Mouse (Mus musculus) forebrain, embryonic 13.5 days (tissue): ENCODE measurements around the gene Cep112. TPM values are rescaled to one million over a fixed set of nuclear protein-coding genes. Genes with fewer than 3 reads are reported as not detected.

Experiments used
- ATAC-seq: fragments of 200-750 bp; cut with Nextera tagmentation; 2 replicates; pipeline ENCODE4 v1.8.0; 2017
- H3K27ac ChIP-seq: fragments of 300-500 bp; sonication (generic); 2 replicates; pipeline ENCODE4 v1.5.1; 2015; ENCODE audit warnings: inconsistent platforms, mild to moderate bottlenecking, moderate library complexity
- H3K27me3 ChIP-seq: fragments of 300-500 bp; sonication (generic); 2 replicates; pipeline ENCODE4 v1.6.1; 2015; ENCODE audit warnings: mild to moderate bottlenecking, inconsistent platforms
- H3K36me3 ChIP-seq: fragments of 300-500 bp; sonication (generic); 2 replicates; pipeline ENCODE4 v1.6.1; 2015; ENCODE audit warnings: mild to moderate bottlenecking, inconsistent platforms; ENCODE audit not compliant: poor library complexity, severe bottlenecking
- H3K4me1 ChIP-seq: fragments of 300-500 bp; sonication (generic); 2 replicates; pipeline ENCODE4 v1.6.1; 2015; ENCODE audit warnings: inconsistent platforms
- H3K4me2 ChIP-seq: fragments of 300-500 bp; sonication (generic); 2 replicates; pipeline ENCODE4 v1.6.1; 2015; ENCODE audit warnings: inconsistent platforms, mild to moderate bottlenecking, moderate library complexity
- H3K4me3 ChIP-seq: fragments of 300-500 bp; sonication (generic); 2 replicates; pipeline ENCODE4 v1.5.1; 2015; ENCODE audit warnings: mild to moderate bottlenecking, inconsistent platforms
- H3K9ac ChIP-seq: fragments of 300-500 bp; sonication (generic); 2 replicates; pipeline ENCODE4 v1.6.1; 2015; ENCODE audit warnings: mild to moderate bottlenecking, inconsistent platforms
- H3K9me3 ChIP-seq: fragments of 300-500 bp; sonication (generic); replicated peaks from 2 replicates; pipeline ENCODE4 v1.6.1; 2016; ENCODE audit warnings: inconsistent platforms
- WGBS: fragments of 180-500 bp; shearing (Covaris S2); methylation state at CpG from one replicate; pipeline ENCODE4 v1.1.7; 2015; 5-methylcytosine and 5-hydroxymethylcytosine counted together
- polyA plus RNA-seq: library from polyadenylated mRNA; unstranded; fragments of >200 nt; fragmentation: Nextera tagmentation; extraction: Ambion mirVana; gene quantifications from 2 replicates; pipeline ENCODE4 v1.2.1, GENCODE M21; 2015

Cep112 gene
- polyA plus RNA-seq, 1 experiment from 2014 or later = 19.7 TPM

DNA sequence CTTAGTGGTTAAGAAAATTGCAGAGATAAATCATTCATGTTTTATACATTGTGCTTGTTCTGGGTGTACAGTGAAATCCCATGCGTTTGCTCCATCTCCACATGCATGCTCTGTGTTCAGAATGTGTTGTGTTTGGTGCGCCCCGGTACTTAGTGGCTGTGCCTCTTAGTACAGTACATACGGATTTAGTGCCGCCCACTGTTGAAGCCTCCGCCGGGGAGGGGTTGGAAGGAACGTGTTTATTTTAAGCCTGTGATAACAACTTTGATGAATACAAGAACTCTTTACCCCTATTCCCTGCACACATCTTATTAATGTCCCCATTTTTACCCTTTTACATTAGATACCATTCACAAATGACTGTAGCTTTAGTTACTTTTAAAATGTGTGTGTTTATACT is 39.1 kb downstream of the Cep112 start:
- WGBS = 89% methylated on average over 8 of the region's 8 CpGs
- Histone ChIP-seq H3K9ac (no peak overlapping the region), H3K36me3 (no peaks in the 10 kb centered on the region), H3K27ac (no peak overlapping the region), H3K4me1 (no peaks in the 10 kb centered on the region), H3K9me3 (no peaks in the 10 kb centered on the region), H3K4me3 (no peak overlapping the region), H3K27me3 (no peaks in the 10 kb centered on the region), H3K4me2 (no peak overlapping the region)
- ATAC-seq = no peak

- H3K36me3 ChIP-seq = no peaks in the 10 kb centered on the region
- no peak for ATAC-seq
- H3K9ac ChIP-seq = no peak overlapping the region
- no peaks in the 10 kb centered on the region for H3K27me3 ChIP-seq
- WGBS = 80% methylated on average over 4 of the region's 4 CpGs
- no peaks in the 10 kb centered on the region for H3K9me3 ChIP-seq
- no peak overlapping the region for H3K4me2 ChIP-seq
- no peak overlapping the region for H3K27ac ChIP-seq
- H3K4me1 ChIP-seq = no peaks in the 10 kb centered on the region
- H3K4me3 ChIP-seq = no peak overlapping the region
These were observed 39.8 kb downstream of the Cep112 start for GRCm38 (mm10) chr11:108464715-108465301.

- no peak overlapping the region for H3K4me2 ChIP-seq
- ATAC-seq = no peak
- no peak overlapping the region for H3K27ac ChIP-seq
- WGBS = 89% methylated on average over 7 of the region's 7 CpGs
- H3K36me3 ChIP-seq = peaks cover 6% of the 10 kb centered on the region; the same call in 1 of the 2 replicates
- H3K4me3 ChIP-seq = no peak overlapping the region
- no peaks in the 10 kb centered on the region for H3K27me3 ChIP-seq
- no peak overlapping the region for H3K9ac ChIP-seq
- no peaks in the 10 kb centered on the region for H3K9me3 ChIP-seq
- H3K4me1 ChIP-seq = no peaks in the 10 kb centered on the region
These were observed 50.7 kb downstream of the Cep112 start for GRCm38 (mm10) chr11:108475738-108476137.

GRCm38 (mm10) chr11:108476226-108476625 is 51.2 kb downstream of the Cep112 start:
- ATAC-seq = no peak
- H3K4me1 ChIP-seq = no peaks in the 10 kb centered on the region
- WGBS = 86% methylated on average over 1 of the region's 1 CpGs

DNA sequence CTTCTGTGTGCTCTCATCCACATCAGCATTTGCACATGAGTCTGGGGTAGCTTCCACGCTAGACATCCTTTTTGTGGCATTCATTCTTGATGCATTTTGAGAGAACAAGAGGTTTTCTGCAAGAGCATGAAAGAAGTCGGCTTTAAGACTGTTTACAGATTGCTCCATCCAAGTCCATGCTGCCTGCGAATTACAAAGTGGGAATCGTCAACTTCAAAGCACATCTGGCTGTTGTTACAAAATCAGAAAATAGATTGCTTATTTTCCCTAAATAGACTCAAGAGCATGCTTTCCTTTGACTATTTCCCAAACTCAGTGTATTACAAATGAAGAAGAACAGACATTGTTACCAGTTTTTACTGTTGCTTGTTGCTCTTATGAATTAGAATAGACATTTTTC is 59.0 kb downstream of the Cep112 start:
- ATAC-seq = no peak
- H3K27me3 ChIP-seq = no peaks in the 10 kb centered on the region
- H3K27ac ChIP-seq = no peak overlapping the region
- H3K4me3 ChIP-seq = no peak overlapping the region
- no peaks in the 10 kb centered on the region for H3K36me3 ChIP-seq
- WGBS = 76% methylated on average over 4 of the region's 4 CpGs
- H3K9ac ChIP-seq = no peak overlapping the region
- no peaks in the 10 kb centered on the region for H3K4me1 ChIP-seq
- H3K9me3 ChIP-seq = no peaks in the 10 kb centered on the region
- H3K4me2 ChIP-seq = no peak overlapping the region

More at GRCm38 (mm10) chr11:108476226-108476625, 51.2 kb downstream of the Cep112 start:
- no peak overlapping the region for H3K9ac ChIP-seq
- H3K27me3 ChIP-seq = no peaks in the 10 kb centered on the region
- no peaks in the 10 kb centered on the region for H3K9me3 ChIP-seq
- H3K27ac ChIP-seq = no peak overlapping the region
- no peak overlapping the region for H3K4me2 ChIP-seq
- no peak overlapping the region for H3K4me3 ChIP-seq
- peaks cover 6% of the 10 kb centered on the region; the same call in 1 of the 2 replicates for H3K36me3 ChIP-seq

DNA sequence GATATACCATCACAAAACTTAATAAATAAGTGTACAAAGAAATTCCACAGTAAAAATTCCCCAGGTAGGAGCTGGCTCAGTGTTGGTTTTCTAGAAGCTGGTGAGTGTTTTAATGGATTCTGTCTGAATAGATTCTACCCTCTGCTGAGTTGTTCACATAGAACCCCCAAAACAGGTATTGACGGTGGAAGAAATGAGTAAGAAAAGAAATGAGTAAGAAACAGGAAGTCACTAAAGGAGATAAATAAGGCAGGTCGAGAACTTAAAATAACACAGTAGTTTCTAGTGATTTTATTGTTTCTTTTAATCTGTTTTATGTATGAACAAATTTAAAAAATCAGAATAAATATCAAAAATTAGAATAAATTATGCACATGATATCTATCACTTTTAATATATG is 63.3 kb downstream of the Cep112 start:
- no peak overlapping the region for H3K4me2 ChIP-seq

DNA sequence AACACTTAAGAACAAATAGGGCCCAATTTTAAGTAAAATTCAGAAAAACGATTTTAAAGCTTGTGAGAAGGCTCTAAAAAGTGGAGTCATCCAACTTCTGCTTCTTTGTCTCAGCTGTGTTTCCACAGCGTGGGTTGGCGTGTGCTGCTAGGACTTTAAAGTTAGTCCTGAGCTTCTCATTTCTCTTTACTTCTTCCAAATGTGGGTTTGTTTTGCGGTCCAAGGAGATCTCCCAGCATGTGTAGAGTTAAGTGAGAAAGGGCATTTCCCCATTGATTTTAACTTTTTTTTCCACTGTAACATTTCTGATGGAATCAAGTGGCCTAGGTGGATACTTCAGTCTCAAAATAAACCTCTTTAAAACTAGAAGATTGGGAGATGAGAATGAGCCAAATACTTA is 64.9 kb downstream of the Cep112 start:
- H3K36me3 ChIP-seq = no peaks in the 10 kb centered on the region
- H3K4me1 ChIP-seq = no peaks in the 10 kb centered on the region
- H3K27ac ChIP-seq = no peak overlapping the region
- no peaks in the 10 kb centered on the region for H3K9me3 ChIP-seq
- H3K9ac ChIP-seq = no peak overlapping the region
- 86% methylated on average over 4 of the region's 4 CpGs for WGBS
- ATAC-seq = no peak
- no peaks in the 10 kb centered on the region for H3K27me3 ChIP-seq
- H3K4me2 ChIP-seq = no peak overlapping the region
- H3K4me3 ChIP-seq = no peak overlapping the region

More for the DNA sequence above, 63.3 kb downstream of the Cep112 start:
- no peak overlapping the region for H3K9ac ChIP-seq
- H3K27ac ChIP-seq = no peak overlapping the region
- no peak overlapping the region for H3K4me3 ChIP-seq
- no peaks in the 10 kb centered on the region for H3K36me3 ChIP-seq
- ATAC-seq = no peak
- no peaks in the 10 kb centered on the region for H3K27me3 ChIP-seq
- H3K9me3 ChIP-seq = no peaks in the 10 kb centered on the region
- no peaks in the 10 kb centered on the region for H3K4me1 ChIP-seq
- 87% methylated on average over 2 of the region's 2 CpGs for WGBS

- Histone ChIP-seq H3K27me3 (no peaks in the 10 kb centered on the region), H3K27ac (no peak overlapping the region), H3K36me3 (no peaks in the 10 kb centered on the region), H3K9me3 (no peaks in the 10 kb centered on the region), H3K4me2 (no peak overlapping the region), H3K4me1 (no peaks in the 10 kb centered on the region), H3K9ac (no peak overlapping the region), H3K4me3 (no peak overlapping the region)
- WGBS = 92% methylated on average over 5 of the region's 5 CpGs
- no peak for ATAC-seq
These were observed 83.2 kb downstream of the Cep112 start for GRCm38 (mm10) chr11:108508190-108508589.

DNA sequence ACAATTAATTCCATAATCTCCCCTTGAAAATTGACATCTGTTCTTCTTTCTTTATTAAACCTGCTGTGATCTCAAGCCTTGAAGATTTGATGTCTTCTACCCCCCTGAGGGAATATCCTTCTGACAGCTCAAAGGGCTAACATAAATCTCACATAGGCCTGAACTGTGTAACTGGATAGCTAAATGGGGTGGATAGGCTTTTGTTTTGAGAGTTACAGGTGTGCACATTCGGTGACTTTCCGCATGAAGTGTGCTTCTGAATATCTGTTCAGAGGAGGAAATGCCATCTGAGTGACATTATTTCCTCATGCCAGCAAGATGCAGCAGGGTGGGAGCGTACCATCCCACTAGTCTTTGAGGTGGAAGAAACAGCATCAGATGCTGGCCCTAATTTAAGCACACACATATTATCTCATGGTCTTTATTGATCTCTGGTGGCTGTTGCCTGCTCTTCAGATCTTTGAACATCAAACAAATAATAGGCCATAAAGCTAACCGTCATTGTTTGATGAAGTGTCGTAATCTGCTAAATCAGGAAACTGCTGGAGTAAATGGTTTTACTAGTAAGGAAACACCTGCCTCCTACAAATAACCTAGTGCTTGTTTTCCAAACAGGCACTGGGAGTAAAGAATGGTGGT is 102.9 kb downstream of the Cep112 start:
- Histone ChIP-seq H3K9ac (no peak overlapping the region), H3K4me1 (no peaks in the 10 kb centered on the region), H3K36me3 (no peaks in the 10 kb centered on the region), H3K27ac (no peak overlapping the region), H3K4me2 (no peak overlapping the region), H3K27me3 (no peaks in the 10 kb centered on the region), H3K9me3 (no peaks in the 10 kb centered on the region), H3K4me3 (no peak overlapping the region)
- no peak for ATAC-seq
- 79% methylated on average over 5 of the region's 5 CpGs for WGBS

DNA sequence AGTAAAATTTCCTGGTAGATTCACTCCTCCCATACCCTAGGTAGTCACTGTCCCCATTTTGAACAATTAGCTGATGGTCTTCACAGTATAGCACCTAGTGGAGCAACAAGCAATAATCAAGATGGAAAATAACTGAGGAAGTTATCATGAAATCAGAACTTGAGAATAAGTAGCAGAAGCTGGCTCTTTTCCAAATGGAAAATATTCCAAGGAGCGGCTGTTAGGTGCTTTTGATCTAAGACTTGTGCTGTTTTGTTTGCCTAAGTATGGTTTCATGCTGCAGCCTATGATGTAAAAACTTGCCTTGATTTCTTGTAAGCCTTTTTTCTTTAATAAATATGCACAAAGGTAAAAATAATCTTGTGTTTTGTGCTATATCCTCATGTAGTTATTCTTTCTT is 107.9 kb downstream of the Cep112 start:
- no peak overlapping the region for H3K4me2 ChIP-seq
- H3K9me3 ChIP-seq = no peaks in the 10 kb centered on the region
- H3K4me1 ChIP-seq = no peaks in the 10 kb centered on the region
- no peak overlapping the region for H3K27ac ChIP-seq
- no peaks in the 10 kb centered on the region for H3K27me3 ChIP-seq
- H3K36me3 ChIP-seq = no peaks in the 10 kb centered on the region
- no peak overlapping the region for H3K9ac ChIP-seq
- 76% methylated on average over 1 of the region's 1 CpGs for WGBS
- H3K4me3 ChIP-seq = no peak overlapping the region
- no peak for ATAC-seq

DNA sequence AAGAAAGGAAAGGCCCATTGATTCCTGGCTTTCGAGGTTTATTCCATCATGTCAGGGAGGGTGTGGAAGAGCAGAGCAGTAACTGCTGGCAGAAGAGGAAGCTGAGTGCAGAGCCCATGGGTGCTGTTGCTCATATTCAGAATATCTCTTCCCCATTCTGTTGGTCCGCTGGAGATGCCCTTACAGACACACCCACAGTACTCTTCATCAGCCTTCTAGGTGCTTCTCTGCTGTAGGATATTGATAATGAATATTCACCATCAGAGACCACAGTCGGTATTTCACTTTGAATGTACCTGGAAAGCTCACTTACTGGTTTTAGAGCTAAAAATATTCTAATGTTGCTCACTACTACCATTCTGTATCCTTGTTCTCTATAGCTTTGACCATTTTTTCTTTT is 109.0 kb downstream of the Cep112 start:
- ATAC-seq = no peak
- Histone ChIP-seq H3K9me3 (no peaks in the 10 kb centered on the region), H3K27ac (no peak overlapping the region), H3K4me3 (no peak overlapping the region), H3K4me2 (no peak overlapping the region), H3K4me1 (no peaks in the 10 kb centered on the region), H3K36me3 (no peaks in the 10 kb centered on the region), H3K9ac (no peak overlapping the region), H3K27me3 (no peaks in the 10 kb centered on the region)
- 98% methylated on average over 3 of the region's 3 CpGs for WGBS

DNA sequence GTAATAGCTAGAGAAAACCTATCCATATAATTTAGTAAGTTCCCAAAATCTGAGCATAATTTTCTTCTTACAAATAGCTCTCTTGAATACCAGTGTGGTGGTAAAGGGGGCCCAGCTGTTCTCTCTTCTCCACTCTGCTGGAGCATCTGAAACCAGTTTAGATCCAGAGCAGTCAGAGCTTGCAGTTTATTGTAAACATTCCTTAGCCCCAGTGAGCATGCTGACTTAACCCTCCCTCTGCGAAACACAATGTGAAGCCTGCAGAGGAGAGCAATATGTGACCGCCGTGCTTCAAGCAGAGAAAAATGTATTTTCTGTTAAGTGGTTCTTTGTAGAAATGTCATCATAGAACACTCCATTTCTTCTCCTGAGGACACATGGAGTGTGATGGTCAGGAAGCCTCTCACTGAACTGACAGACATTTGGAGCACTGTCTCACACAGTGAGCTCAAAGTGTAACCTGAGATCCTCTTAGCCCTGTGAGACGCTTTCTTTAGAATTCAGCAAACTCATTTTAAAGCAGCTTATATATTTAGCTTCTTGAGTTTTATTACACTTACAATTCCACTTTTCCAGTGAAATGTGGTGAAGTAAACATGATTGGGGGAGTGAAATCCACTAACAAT is 128.1 kb downstream of the Cep112 start:
- no peak overlapping the region for H3K4me2 ChIP-seq
- H3K9me3 ChIP-seq = no peaks in the 10 kb centered on the region
- H3K36me3 ChIP-seq = no peaks in the 10 kb centered on the region
- H3K27me3 ChIP-seq = no peaks in the 10 kb centered on the region
- WGBS = 12% methylated on average over 4 of the region's 4 CpGs
- no peak overlapping the region for H3K9ac ChIP-seq
- no peak overlapping the region for H3K4me3 ChIP-seq
- no peak for ATAC-seq
- H3K4me1 ChIP-seq = peaks cover 7% of the 10 kb centered on the region; the same call in 1 of the 2 replicates
- no peak overlapping the region for H3K27ac ChIP-seq
